Mouse (Mus musculus): ENCODE measurements around the gene Aox3.

Gene Aox3

DNA sequence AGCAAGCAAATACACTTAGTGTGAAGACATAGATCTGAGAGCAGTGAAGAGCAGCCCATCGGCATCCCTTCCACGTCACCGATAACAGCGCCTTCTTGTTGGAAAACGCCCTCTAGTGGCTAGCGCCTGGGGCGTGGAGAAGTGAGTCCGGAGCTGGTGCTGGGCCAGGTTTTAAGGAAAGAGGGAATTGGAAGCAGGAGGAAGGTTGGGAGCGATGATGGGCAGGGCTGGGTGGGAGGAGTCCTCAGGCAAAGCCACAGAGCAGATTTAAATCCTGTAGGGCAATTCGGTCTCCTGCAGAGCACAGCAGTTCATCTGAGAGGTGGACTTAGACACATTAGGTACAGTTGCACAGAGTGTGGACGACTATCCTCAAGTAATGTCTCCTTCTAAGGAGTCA is at the start of gene Aox3:
TSS of gene Aox3 (plus strand) at position 251 of the 400 bp plus-strand sequence.
- DNase-seq: peak; percentile 66

DNA sequence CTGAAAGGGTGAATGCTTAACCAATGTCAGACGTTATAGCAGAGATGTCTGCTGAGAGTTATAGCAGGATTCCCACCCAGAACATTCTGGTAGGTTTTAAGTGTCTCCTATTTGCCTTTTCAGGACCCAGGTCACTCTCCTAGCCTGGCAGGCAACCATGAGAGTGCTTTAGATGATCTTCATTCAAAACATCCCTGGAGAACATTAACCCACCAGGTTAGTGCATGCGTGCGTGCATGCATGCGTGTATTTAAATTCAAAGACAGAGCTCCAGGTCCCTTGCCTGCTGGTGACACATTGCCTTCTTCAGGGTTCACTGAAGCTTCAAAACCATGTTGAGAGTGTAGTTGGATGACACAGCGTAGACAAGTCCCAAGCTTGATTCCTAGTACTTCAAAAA is 47.8 kb upstream of the Aox3 start:
- peak; percentile 9 for DNase-seq

DNA sequence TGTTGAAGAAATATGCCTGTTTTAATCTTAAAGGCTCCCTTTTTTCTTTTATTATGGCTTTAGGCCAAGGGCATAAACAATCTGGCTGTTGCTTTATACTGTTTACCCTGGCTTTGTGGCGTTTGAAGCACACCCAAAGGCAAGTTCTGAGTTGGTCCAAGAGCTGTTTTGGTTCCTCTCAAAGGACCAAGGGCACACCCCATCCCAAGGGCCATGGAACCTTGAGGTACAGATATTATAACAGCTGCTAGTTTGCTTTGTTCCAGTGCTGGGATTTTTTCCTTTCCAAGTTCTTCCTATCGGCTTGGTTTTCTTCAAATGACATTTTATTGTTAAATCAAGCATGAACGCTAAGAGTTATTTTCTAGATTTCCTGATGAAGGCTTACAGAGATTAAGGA is 47.3 kb upstream of the Aox3 start:
- DNase-seq: no peak

DNA sequence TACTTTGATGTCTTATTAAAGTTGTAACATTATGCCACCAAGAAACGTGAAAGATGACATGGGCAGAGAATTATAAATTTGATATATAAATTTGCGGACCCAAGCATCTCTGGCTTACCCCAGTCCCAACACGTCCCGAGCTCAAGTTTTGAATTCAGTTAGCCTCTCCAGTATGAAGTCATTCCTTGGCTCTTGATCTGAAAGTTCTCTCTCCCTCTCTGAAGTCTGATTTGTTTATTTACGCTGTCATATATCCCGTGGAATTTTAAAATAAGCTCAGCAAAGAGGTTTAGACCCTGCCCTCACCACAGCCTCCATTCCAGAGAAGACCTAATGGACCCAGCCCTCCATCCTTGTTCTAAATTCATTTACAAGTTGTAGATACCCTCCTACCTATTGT is 43.7 kb upstream of the Aox3 start:
- no peak for DNase-seq

DNA sequence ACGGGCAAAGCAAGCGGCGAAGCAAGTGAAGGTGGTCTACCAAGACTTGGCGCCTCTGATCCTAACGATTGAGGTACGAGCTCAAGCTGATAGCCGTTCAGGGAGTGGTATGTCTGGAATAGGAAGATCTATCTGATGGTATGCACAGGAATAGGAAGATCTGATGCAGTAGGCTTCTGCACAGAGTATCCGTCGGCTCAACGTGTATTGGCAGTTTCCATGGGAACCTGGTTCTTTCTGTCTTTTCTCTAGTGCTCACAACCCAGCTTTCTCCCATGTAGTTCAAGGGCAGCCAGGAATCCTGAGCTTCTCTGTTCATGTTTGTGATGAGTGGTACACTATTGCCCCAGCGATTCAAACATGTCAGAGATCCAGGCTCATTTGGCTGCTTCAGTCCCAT is 42.8 kb upstream of the Aox3 start:
- no peak for DNase-seq

DNA sequence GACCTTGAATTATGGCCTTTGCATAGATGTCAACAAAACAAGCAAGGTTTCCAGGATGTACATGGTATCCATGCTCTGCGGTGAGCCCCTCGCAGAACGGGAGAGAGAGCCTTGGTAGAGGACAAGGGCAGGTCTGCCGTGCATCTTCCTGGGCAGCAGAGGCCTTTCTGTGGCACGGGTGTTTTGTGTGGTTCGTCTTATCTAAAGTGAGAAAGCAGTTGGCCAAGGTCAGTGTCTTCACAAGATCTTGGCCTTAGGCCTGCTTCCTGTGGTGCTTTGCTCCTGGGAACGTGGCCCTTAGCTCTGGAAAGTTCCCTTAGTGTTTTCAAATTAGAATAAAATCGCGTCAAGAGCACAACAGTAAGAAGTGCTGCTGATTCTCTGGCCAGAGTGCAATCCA is 41.9 kb upstream of the Aox3 start:
- DNase-seq: no peak

GRCm38 (mm10) chr1:58071509-58071908 is 41.4 kb upstream of the Aox3 start:
- DNase-seq: no peak

GRCm38 (mm10) chr1:58072416-58072815 is 40.5 kb upstream of the Aox3 start:
- DNase-seq: no peak

DNA sequence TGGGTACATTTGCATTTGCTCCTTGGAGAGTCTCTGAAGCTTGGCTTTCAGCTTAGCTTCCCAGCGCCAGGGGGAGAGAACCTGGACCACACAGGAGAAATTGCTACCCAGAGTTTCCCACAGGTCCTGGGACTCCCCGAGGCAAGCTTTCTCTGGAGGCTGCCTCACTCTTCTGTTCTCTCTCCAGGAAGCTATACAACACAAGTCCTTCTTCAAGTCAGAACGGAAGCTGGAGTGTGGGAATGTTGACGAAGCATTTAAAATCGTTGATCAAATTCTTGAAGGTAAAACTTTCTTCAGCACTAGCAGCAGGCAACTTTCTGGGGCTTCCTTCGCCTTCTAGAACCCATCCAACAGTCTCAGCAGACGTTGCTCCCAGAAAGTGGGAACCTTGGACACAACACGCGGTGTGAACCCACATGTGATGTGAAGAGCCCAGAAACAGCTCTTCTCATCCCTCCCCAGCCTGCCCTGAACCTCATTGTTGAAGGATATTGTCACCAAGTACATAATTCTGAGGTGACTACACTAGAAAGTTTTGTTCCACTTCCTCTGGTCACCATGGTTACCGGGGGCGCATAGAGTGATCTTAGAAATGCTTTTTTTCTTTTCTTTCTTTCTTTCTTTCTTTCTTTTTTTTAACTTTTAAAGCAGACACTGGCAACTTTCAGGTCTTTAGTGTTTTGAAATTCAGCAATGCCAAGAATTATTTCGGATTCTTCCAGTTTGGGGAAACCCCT is 39.8 kb upstream of the Aox3 start:
- DNase-seq: no peak

DNA sequence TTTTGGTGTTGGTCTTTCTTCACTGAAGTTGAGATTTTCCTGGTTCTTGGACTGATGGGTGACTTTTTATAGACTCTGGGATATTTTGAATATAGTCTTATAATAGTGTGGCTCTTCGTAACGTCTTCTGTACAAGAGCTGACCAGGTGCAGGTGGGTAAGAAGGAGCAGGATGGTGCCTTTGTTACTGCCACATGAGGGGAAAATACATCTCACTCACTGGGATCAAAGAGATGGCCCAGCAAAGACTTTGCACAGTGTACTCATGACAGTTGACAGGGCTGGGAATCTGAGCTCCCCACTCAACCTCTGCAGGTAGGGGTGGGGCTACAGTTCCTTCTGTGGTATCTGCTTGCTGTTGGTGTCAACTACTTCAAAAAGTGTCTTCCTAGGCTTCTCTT is 38.7 kb upstream of the Aox3 start:
- no peak for DNase-seq

DNA sequence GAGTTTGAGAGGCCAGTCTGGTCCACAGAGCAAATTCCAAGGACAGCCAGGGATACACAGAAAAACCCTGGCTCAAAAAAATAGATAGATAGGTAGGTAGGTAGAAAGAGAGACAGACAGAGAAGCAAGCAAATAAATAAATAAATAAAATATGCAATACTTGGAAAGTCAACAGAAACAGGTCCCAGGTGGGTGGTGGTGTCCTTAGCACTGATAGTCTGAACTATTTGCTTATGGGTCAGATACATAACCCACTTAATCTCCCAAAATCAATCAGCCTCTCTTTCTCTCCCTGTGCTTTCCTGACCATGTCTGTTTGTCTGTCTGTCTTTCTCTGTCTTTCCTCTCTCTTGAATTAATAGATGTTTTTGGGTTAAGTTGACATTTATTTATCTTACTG is 35.0 kb upstream of the Aox3 start:
- no peak for DNase-seq

DNA sequence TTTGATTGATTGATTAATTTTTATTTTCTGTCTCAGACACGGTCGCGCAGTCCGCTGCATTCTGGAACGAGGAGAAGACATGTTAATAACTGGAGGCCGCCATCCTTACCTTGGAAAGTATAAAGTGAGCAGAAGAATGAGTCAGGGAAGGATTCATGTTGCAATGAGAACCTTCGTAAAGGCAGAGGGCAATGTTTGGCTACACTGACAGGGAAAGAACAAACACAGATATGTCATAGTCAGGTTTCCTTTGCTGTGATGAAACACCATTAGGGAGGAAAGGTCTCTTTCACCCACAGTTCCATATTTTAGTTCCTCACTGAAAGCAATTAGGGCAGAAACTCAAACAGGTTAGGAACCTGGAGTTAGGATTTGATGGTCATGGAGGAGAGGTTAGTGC is 34.5 kb upstream of the Aox3 start:
- no peak for DNase-seq

- DNase-seq: peak; percentile 10
Observed at GRCm38 (mm10) chr1:58079689-58080088, 33.2 kb upstream of the Aox3 start.

GRCm38 (mm10) chr1:58080446-58080845 is 32.5 kb upstream of the Aox3 start:
- no peak for DNase-seq

DNA sequence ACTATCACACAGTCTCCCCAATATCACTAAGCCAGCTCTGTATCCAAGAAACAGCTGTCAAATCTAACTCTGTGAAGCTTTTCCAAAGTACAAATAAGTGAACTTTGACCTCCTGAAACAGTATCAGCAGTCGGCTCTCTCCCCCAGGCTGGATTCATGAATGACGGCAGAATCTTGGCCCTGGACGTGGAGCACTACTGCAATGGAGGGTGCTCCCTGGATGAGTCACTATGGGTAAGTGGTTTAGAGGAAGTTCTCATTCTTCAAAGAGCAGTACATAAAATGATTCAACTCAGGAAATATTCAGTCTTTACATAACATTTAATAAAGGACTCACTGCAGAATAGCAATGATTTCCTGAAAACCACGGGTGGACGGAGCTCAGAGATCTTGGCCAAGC is 31.6 kb upstream of the Aox3 start:
- no peak for DNase-seq

GRCm38 (mm10) chr1:58089316-58089715 is 23.6 kb upstream of the Aox3 start:
- no peak for DNase-seq

DNA sequence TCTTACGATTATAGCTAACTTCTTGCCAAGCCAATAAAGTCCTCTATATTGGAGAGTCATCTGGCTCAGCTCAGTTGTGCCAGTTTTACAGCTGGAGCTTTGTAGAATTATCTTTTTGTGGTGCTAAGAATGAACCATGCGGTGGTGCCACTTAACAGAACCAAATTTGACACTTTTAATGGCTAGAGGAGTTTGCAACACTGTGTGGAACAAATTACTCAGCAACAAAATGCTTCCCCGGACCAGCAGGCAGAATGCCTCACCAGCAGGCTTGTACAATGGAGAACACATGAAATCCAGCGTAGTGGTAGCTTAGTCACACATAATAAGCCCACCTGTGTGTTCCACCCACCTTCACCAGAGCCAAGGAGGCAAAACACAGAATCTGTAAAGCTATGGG is 22.7 kb upstream of the Aox3 start:
- no peak for DNase-seq

GRCm38 (mm10) chr1:58091213-58091612 is 21.7 kb upstream of the Aox3 start:
- DNase-seq: no peak

GRCm38 (mm10) chr1:58091992-58092560 is 20.9 kb upstream of the Aox3 start:
- no peak for DNase-seq

- DNase-seq: no peak
Observed at GRCm38 (mm10) chr1:58097338-58097737, 15.6 kb upstream of the Aox3 start.

DNA sequence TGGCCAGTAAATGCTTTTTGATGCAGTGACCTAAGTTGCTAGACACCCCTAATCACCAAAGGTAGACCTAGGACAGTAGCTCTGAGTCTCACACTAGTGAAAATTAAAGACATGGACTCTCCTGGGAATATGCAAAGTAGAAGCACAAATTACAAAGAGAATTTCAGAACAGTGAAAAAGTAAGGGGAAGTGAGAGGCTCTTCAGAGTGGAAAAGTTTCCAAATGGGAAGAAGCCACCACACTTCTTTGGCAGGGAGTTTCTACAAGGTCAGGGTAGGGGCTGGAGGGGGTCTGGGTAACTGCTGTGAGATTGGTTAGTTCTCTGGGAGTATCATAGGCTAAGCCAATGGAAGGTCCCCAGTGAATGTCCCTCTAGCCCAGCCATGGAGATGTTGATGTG is 13.8 kb upstream of the Aox3 start:
- no peak for DNase-seq

DNA sequence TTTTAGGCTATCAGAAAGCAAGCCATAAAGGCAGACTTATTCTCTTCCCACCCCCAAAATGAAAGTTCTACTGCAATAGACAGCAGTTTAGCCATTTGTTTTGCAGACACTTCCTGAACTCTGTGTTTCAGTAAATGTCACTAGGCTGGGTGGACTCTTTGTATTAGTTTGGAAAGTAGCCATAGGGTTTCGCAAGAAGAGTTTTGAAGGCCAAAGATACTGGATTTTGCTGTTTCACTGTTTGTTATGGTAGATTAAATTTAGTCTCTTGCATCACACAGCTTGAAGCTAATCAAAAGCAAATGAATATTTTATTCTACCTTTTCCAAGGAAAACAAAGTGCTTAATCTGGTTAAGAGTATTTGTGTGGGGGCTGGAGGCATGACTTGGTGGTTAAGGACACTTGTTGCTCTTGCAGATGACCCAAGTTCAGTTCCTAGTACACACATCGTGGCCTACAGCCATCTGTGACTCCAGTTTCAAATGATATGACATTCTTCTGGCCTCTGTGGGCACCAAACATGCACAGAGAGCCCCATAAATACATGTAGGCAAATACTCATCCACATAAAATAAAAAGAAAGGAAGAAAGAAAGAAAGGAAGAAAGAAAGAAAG is 11.3 kb upstream of the Aox3 start:
- no peak for DNase-seq

DNA sequence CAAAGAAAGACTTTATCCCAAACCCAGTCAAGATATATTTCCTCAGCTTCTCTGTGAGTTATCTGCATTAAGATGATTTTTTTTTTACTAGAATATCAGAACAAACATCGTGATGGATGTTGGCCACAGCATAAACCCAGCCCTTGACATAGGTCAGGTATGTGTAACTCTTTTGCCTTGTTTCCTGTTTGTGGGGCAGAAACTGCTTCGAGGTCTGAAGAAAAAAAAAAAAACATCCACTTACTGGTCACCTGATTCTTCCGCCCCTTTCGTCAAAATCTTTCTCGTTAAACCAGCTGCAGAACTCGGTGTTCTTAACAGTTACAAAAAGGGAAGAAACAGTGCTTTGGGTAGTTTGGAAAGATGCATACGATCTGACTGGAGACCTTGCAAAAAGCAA is 10.4 kb upstream of the Aox3 start:
- DNase-seq: no peak

GRCm38 (mm10) chr1:58105685-58106084 is 7.2 kb upstream of the Aox3 start:
- no peak for DNase-seq

- no peak for DNase-seq
Observed at GRCm38 (mm10) chr1:58107066-58107465, 5.9 kb upstream of the Aox3 start.
